Mouse (Mus musculus): ENCODE measurements around the gene Cachd1. TPM values are rescaled to one million over a fixed set of nuclear protein-coding genes. Genes with fewer than 3 reads are reported as not detected.

Cachd1 gene
- total and polyA plus RNA-seq, 2 experiments = 0.46 to 1.1 TPM

DNA sequence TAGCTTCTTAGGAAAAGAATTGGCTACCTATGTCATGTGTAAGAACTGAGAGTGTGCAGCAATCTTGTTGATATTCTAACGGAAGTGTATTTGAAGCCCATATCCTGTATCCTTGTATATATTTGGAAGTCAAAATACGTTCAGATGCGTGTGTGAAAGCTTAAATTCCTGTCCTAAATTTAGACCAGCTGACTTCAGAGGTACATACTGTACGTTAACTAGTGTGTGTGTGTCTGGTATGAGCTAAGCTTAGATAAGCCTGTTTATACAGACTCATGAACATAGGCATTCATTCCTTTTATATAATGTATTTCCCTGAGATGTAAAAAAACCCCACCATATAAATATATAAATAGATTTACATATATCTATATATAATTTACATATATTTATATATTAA lies 103.6 kb downstream of the Cachd1 start:
- H3K27ac ChIP-seq (replicated peaks; ENCODE audit: insufficient read depth, low read depth, low read length) = no peak overlapping the region
- no peaks in the 10 kb centered on the region for H3K4me1 ChIP-seq (ENCODE audit: control insufficient read depth, insufficient read depth, low read length)
- no peaks in the 10 kb centered on the region for H3K79me2 ChIP-seq (ENCODE audit: control insufficient read depth, insufficient read depth, low read length)
- no peaks in the 10 kb centered on the region for H3K27me3 ChIP-seq (ENCODE audit: control insufficient read depth, insufficient read depth, low read length)
- TF ChIP-seq CTCF (IDR thresholded peaks at IDR 0.05; ENCODE audit: low read depth, low read length) = no peak
- no peak for TF ChIP-seq POLR2A (IDR thresholded peaks at IDR 0.05; ENCODE audit: extremely low read depth, insufficient read depth, low read length)
- DNase-seq (ENCODE audit: extremely low read depth, low read depth, low spot score) = no peak
- H3K9ac ChIP-seq (ENCODE audit: low read depth, low read length) = no peak overlapping the region
- no peaks in the 10 kb centered on the region for H3K36me3 ChIP-seq (ENCODE audit: control insufficient read depth, insufficient read depth, low read length)
- 76% methylated on average over 4 of the region's 4 CpGs for WGBS
- H3K4me3 ChIP-seq (ENCODE audit: insufficient read depth, low read depth, low read length) = no peak overlapping the region

DNA sequence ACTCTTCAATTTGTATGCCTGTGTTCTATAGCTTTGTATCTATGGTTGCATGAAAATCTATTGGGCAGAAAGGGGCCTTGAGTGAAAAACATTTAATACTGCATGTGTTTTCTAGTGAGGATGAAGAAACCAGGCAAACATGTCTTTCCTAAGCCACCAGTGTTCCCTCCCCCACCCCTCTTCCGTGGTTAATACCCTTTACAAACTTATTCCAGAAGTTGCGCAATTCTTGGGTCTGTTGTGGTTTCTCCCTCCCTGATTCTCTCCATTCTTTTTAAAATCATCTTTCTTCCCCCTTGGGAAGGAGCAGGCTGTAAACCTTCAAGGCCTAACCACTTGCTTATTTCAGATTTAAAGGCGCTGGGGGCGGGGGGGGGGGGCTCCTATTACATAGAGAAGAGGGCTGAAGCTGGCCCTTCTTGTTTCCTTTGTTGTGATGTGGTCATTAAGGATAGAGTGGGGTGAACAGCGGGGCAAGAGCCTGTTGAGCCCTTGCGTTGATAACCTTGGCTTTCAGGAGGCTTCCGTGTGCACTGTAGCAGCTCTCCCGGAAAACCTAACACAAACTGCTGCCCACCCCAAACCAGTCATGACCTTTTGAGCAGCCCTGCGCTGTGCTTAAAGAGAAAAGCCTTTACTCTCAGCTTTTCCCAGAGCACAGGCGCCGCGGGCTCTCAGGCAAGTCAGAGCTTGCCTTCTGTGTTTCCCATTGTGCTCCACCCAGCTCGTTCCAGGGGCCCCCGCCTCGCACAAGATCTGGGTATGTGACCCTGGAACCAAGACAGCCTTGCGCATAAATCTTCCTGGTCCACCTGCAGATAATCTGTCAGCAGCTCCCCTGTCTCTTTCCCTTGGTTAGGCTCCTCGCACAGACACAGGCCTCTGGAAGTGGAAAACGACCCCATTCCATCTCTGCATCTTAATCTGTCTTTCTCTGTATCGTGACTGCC lies 109.6 kb downstream of the Cachd1 start:
- peak; percentile 11 for DNase-seq (ENCODE audit: extremely low read depth, low read depth, low spot score)
- TF ChIP-seq POLR2A (IDR thresholded peaks at IDR 0.05; ENCODE audit: extremely low read depth, insufficient read depth, low read length) (no peak), CTCF (IDR thresholded peaks at IDR 0.05; ENCODE audit: low read depth, low read length) (no peak)
- no peaks in the 10 kb centered on the region for H3K4me1 ChIP-seq (ENCODE audit: control insufficient read depth, insufficient read depth, low read length)
- no peak overlapping the region for H3K9ac ChIP-seq (ENCODE audit: low read depth, low read length)
- no peaks in the 10 kb centered on the region for H3K36me3 ChIP-seq (ENCODE audit: control insufficient read depth, insufficient read depth, low read length)
- WGBS = 50% methylated on average over 19 of the region's 19 CpGs
- no peaks in the 10 kb centered on the region for H3K79me2 ChIP-seq (ENCODE audit: control insufficient read depth, insufficient read depth, low read length)
- H3K27me3 ChIP-seq (ENCODE audit: control insufficient read depth, insufficient read depth, low read length) = no peaks in the 10 kb centered on the region
- no peak overlapping the region for H3K4me3 ChIP-seq (ENCODE audit: insufficient read depth, low read depth, low read length)
- H3K27ac ChIP-seq (replicated peaks; ENCODE audit: insufficient read depth, low read depth, low read length) = no peak overlapping the region

DNA sequence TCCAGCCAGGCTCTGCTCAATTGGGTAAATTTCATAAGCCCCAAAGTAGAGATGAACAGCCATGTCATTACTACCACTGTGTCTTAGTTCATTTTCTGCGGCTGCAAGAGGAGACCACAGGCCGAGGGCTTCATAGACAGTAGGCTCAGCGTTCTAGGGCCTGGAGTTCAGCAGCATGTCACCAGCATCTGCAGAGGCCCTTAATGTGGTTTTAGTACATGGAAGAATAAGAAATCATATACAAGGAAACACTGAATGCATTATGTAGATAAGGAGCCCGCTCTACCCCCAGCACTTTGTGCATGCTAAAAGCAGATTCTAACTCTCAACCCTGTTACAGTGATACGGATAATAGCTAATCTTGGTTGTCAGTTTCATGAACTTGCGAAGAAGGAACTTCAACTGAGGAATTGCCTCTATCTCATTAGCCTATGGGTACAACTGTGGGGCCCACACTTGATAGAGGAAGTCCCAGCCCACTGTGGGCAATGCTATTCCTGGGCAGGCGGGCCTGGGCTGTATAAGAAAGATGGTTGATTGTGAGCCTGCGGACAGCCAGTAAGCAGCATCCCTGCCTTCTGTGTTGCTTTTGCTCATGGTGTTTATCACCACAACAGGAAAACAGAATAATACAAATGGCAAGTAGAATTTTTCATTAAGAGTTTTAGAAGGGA lies 110.4 kb downstream of the Cachd1 start:
- H3K27me3 ChIP-seq (ENCODE audit: control insufficient read depth, insufficient read depth, low read length) = no peaks in the 10 kb centered on the region
- TF ChIP-seq POLR2A (IDR thresholded peaks at IDR 0.05; ENCODE audit: extremely low read depth, insufficient read depth, low read length) (no peak), CTCF (IDR thresholded peaks at IDR 0.05; ENCODE audit: low read depth, low read length) (no peak)
- 85% methylated on average over 8 of the region's 8 CpGs for WGBS
- DNase-seq (ENCODE audit: extremely low read depth, low read depth, low spot score) = no peak
- no peak overlapping the region for H3K4me3 ChIP-seq (ENCODE audit: insufficient read depth, low read depth, low read length)
- no peaks in the 10 kb centered on the region for H3K79me2 ChIP-seq (ENCODE audit: control insufficient read depth, insufficient read depth, low read length)
- H3K36me3 ChIP-seq (ENCODE audit: control insufficient read depth, insufficient read depth, low read length) = no peaks in the 10 kb centered on the region
- H3K9ac ChIP-seq (ENCODE audit: low read depth, low read length) = no peak overlapping the region
- H3K27ac ChIP-seq (replicated peaks; ENCODE audit: insufficient read depth, low read depth, low read length) = no peak overlapping the region
- H3K4me1 ChIP-seq (ENCODE audit: control insufficient read depth, insufficient read depth, low read length) = no peaks in the 10 kb centered on the region

DNA sequence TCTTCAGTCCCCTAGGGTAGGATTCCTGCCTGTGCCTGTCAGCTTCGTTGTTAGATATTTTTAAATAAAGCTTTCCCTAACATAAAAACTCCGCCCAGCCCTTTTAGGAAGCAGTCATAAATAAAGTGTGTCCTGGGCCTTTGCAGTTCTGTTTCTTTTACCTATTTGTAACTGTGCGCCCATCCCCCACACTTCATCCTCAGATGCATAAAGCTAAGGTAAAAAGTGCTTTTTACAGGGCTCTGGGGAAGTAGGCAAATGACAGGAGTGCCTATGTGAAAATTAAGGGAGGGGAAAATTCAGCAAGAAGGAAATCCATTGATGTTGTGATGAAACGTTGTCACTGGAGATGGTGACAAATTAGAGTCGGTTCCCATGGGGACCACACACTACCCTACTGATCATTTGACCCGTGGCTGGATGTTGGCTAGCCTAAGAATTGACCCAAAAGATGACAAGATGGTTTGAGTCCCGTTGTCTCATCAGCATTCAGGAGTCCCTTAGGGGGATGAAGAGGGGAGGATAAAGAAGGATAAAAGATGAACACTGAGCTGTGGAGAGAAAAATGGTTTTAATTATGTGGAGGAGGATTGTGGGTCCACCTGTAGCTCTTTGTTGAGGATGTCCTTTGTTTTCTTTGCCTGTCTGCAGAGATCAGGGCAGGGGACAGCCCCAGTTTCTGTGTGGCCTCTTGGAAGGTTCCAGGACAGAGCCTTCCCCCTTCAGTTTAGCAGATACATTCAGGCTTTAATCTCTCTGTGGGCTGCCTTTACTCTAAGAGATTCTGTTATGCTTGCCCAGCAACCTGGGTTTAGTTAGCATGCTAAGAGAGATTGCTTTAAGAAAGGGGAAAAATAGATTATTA lies 113.9 kb downstream of the Cachd1 start:
- no peak for DNase-seq (ENCODE audit: extremely low read depth, low read depth, low spot score)
- H3K4me1 ChIP-seq (ENCODE audit: control insufficient read depth, insufficient read depth, low read length) = no peaks in the 10 kb centered on the region
- no peak overlapping the region for H3K27ac ChIP-seq (replicated peaks; ENCODE audit: insufficient read depth, low read depth, low read length)
- no peak overlapping the region for H3K4me3 ChIP-seq (ENCODE audit: insufficient read depth, low read depth, low read length)
- H3K79me2 ChIP-seq (ENCODE audit: control insufficient read depth, insufficient read depth, low read length) = no peaks in the 10 kb centered on the region
- H3K27me3 ChIP-seq (ENCODE audit: control insufficient read depth, insufficient read depth, low read length) = no peaks in the 10 kb centered on the region
- no peak overlapping the region for H3K9ac ChIP-seq (ENCODE audit: low read depth, low read length)
- no peaks in the 10 kb centered on the region for H3K36me3 ChIP-seq (ENCODE audit: control insufficient read depth, insufficient read depth, low read length)
- TF ChIP-seq POLR2A (IDR thresholded peaks at IDR 0.05; ENCODE audit: extremely low read depth, insufficient read depth, low read length) (no peak), CTCF (IDR thresholded peaks at IDR 0.05; ENCODE audit: low read depth, low read length) (no peak)
- WGBS = 70% methylated on average over 7 of the region's 7 CpGs

GRCm38 (mm10) chr4:100893739-100894138 lies 117.3 kb downstream of the Cachd1 start:
- Histone ChIP-seq H3K9ac (ENCODE audit: low read depth, low read length) (no peak overlapping the region), H3K4me3 (ENCODE audit: insufficient read depth, low read depth, low read length) (no peak overlapping the region), H3K27me3 (ENCODE audit: control insufficient read depth, insufficient read depth, low read length) (no peaks in the 10 kb centered on the region), H3K4me1 (ENCODE audit: control insufficient read depth, insufficient read depth, low read length) (no peaks in the 10 kb centered on the region), H3K79me2 (ENCODE audit: control insufficient read depth, insufficient read depth, low read length) (no peaks in the 10 kb centered on the region), H3K27ac (replicated peaks; ENCODE audit: insufficient read depth, low read depth, low read length) (no peak overlapping the region), H3K36me3 (ENCODE audit: control insufficient read depth, insufficient read depth, low read length) (no peaks in the 10 kb centered on the region)
- TF ChIP-seq CTCF (IDR thresholded peaks at IDR 0.05; ENCODE audit: low read depth, low read length) = no peak
- no peak for TF ChIP-seq POLR2A (IDR thresholded peaks at IDR 0.05; ENCODE audit: extremely low read depth, insufficient read depth, low read length)
- DNase-seq (ENCODE audit: extremely low read depth, low read depth, low spot score) = no peak
